Mouse (Mus musculus): ENCODE results near the gene Mtrr. TPM values are rescaled to one million over a fixed set of nuclear protein-coding genes. Genes with fewer than 3 reads are reported as not detected.
"Not testable (repeated sequence)": the region's sequence is repeated elsewhere in the genome, so short reads cannot be mapped to it uniquely, and the experiment has no call there.

The Mtrr gene
- total RNA-seq, 2 experiments from 2014 or later: 24.0 to 26.8 TPM

DNA sequence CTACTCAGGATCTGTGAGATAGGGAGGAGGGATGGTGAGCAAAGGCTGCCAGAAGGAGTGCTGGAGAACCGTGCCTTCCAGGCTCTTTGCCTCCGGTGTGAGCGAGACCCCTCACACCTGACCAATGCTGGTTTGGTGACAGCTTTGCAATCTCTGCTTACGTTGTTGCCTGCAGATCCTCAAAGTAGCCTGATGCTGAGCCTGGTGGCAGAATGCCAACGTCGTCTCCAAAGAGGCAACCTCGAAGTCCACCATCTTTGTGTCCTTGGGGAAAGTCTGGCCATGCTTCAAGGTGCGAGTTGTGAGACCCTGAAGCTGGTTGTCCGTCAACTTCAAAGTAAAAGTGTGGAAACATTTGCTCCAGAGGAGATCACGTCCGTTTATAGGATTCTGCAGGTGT is 2.0 kb upstream of the Mtrr start:
- Histone ChIP-seq H3K4me3 (no peak overlapping the region), H3K27ac (no peak overlapping the region)
- no peak for TF ChIP-seq CTCF (conservative IDR thresholded peaks at IDR 0.05)
- no peak for DNase-seq (ENCODE audit: low spot score in 2 of 2)

GRCm38 (mm10) chr13:68582517-68582780 is 500 bp upstream of the Mtrr start:
- Histone ChIP-seq H3K27ac (peak overlapping the region; percentile 90), H3K4me3 (peak overlapping the region; percentile 85)
- no peak for TF ChIP-seq CTCF (conservative IDR thresholded peaks at IDR 0.05)
- DNase-seq (ENCODE audit: low spot score in 2 of 2): no peak

GRCm38 (mm10) chr13:68581086-68581740 is 736 bp downstream of the Mtrr start:
- peak; percentile 52 for TF ChIP-seq CTCF (conservative IDR thresholded peaks at IDR 0.05)
- peak overlapping the region; percentile 85 for H3K4me3 ChIP-seq
- no peak for DNase-seq (ENCODE audit: low spot score in 2 of 2)
- peak overlapping the region; percentile 82 for H3K27ac ChIP-seq

GRCm38 (mm10) chr13:68577945-68578344 is 4.0 kb downstream of the Mtrr start:
- DNase-seq (ENCODE audit: low spot score in 2 of 2): peak; percentile 71 to 79
- TF ChIP-seq CTCF (conservative IDR thresholded peaks at IDR 0.05): peak; percentile 34
- Histone ChIP-seq H3K27ac (peak overlapping the region; percentile 84), H3K4me3 (no peak overlapping the region)

DNA sequence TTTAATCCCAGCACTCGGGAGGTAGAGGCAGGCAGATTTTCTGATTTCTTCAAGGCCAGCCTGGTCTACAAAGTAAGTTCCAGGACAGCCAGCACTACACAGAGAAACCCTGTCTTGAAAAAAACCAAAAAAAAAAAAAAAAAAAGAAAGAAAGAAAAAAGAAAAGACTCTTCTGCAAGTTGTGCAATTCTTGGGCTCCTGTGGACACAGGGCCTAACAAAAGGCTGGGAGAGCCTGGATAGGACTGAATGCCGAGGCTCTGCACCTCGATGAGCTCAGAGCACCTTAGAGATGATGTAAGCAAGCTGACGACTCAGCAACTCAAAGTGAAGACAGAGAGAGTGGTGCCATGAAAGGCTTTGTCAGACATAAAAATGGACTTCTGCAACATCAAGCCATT is 7.6 kb downstream of the Mtrr start:
- no peak for DNase-seq (ENCODE audit: low spot score in 2 of 2)
- TF ChIP-seq CTCF (conservative IDR thresholded peaks at IDR 0.05): no peak
- Histone ChIP-seq H3K27ac (peak overlapping the region; percentile 84), H3K4me3 (no peak overlapping the region)

GRCm38 (mm10) chr13:68572966-68573913 is 8.7 kb downstream of the Mtrr start:
- peak overlapping the region; percentile 28; the same call in 1 of the 2 replicates for H3K27ac ChIP-seq
- DNase-seq (ENCODE audit: low spot score in 2 of 2): no peak
- no peak overlapping the region for H3K4me3 ChIP-seq
- TF ChIP-seq CTCF (conservative IDR thresholded peaks at IDR 0.05): no peak

DNA sequence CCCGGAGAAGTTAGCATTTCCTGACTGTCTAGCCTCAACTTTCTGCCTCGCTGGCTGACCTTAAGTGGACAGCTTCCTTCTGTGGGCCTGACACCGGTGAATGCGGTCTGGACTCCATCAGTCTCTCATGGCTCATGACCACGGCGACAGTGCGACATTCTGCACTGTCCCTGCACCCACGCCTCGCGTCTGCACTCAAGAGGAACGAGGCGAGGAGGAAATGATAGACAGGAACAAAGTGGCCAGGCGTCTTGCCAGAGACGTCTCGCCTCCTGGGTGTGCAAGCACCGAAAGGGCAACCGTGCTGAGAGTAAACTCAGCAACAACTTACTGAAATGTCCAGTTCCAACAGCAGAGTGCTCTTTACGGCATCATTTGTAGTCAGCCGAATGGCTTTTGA is 9.7 kb downstream of the Mtrr start:
- no peak overlapping the region for H3K27ac ChIP-seq
- DNase-seq (ENCODE audit: low spot score in 2 of 2): peak in 1 of 2 experiments; percentile 9
- H3K4me3 ChIP-seq: no peak overlapping the region
- no peak for TF ChIP-seq CTCF (conservative IDR thresholded peaks at IDR 0.05)

- Histone ChIP-seq H3K27ac (no peak overlapping the region), H3K4me3 (no peak overlapping the region)
- peak; percentile 98; the same call in 1 of the 2 replicates for TF ChIP-seq CTCF (conservative IDR thresholded peaks at IDR 0.05)
- DNase-seq (ENCODE audit: low spot score in 2 of 2): peak; percentile 73 to 83
These were observed 12.2 kb downstream of the Mtrr start for GRCm38 (mm10) chr13:68569589-68570336.

DNA sequence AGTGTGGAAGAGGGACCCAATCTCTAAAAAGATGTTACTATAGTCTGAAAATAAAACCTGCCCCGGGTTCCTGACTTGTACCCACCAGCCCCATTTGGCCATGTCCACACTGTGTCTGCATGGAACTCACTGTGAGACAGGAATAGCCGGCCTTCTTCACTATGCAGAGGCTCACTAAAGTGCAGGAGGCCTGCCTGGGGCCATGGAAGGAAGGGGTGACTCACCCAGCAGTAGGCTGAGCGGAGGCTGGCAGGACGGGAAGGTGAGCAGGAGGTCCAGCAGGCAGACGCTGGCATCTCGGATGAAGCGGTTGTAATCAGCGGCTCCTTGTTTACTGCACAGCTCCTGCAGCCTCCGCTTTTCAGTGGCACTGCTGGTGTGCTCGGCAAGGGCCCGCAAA is 13.4 kb downstream of the Mtrr start:
- Histone ChIP-seq H3K27ac (no peak overlapping the region), H3K4me3 (no peak overlapping the region)
- no peak for DNase-seq (ENCODE audit: low spot score in 2 of 2)
- no peak for TF ChIP-seq CTCF (conservative IDR thresholded peaks at IDR 0.05)

DNA sequence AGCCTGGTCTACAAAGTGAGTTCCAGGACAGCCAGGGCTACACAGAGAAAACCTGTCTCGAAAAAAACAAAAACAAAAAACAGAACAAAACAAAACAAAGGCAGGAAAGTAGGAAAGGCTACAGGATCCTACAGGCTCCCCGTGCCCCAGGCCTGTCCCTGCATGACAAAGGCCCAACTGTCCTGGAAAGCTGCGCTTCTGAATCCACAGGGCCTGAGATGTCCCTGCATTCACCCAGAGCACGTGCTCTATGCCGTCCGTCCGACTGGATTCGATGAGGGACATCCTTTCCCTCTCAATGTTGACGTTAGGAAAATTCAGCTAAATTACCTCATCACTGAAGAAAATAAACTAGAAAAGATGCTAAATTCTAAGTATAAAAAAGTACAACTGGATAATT is 13.8 kb downstream of the Mtrr start:
- Histone ChIP-seq H3K4me3 (no peak overlapping the region), H3K27ac (no peak overlapping the region)
- no peak for TF ChIP-seq CTCF (conservative IDR thresholded peaks at IDR 0.05)
- no peak for DNase-seq (ENCODE audit: low spot score in 2 of 2)

DNA sequence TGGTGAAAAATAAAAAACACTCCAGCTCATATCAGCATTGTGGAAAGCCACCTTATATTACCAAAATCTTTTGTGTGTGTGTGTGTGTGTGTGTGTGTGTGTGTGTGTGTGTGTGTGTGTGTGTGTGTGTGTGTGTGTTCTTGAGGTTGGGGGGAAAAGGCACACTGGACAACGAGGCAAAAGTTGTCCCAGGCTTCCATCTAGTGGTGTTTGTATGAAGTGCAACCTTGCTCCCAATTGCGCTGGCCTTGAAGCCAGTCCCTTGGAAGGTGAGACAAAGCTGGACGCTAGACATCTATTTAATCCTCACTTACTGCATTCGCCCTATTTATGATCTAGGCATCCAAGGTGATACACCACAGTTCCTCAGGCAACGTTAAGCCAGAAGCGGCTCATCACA is 28.6 kb downstream of the Mtrr start:
- peak in 1 of 2 experiments; percentile 35 for DNase-seq (ENCODE audit: low spot score in 2 of 2)
- not testable (repeated sequence) for H3K4me3 ChIP-seq, H3K27ac ChIP-seq
- TF ChIP-seq CTCF (conservative IDR thresholded peaks at IDR 0.05): peak; percentile 58

Other genes starting within 250 kb of the Mtrr start
- 10 to 100 TPM; 18.3 to 19.2 TPM for gene Fastkd3, start 85 bp upstream of the Mtrr start, total RNA-seq (2021)
- 10 to 100 TPM; 11.8 to 16.0 TPM for gene 1700001L19Rik, start 15.3 kb upstream of the Mtrr start, total RNA-seq (2021)